Mouse (Mus musculus): ENCODE results near the gene Olfr1462. TPM values are rescaled to one million over a fixed set of nuclear protein-coding genes. Genes with fewer than 3 reads are reported as not detected.

Olfr1462 gene
- not detected in 2 replicates for polyA plus RNA-seq (2014; fragmentation: Nextera tagmentation; extraction: Ambion mirVana)

DNA sequence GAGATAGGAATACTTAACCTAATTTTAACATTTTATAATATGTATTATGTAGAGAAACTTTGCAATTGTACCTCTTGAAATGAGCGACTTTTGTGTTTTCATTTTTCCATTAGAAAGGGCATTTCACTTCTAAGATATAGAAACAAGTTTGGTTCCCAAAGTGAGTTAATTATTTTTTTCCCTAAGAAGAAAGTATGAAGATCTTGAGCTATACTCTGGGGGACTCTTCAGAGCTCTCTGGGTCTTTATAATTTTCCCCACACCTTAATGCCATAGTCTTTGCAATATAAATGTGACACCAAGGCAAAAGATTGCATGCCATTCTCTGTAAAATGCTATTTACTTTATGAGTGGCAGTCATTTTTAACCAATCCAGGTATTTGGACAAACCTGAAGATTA lies at the start of gene Olfr1462:
Gene Olfr1462, plus strand, starts transcription at position 301 of the 400 bp plus-strand sequence.
- H3K27me3 ChIP-seq (ENCODE audit: control insufficient read depth, insufficient read depth, low read length), result no peaks in the 10 kb centered on the region
- 92% methylated on average over 1 of the region's 1 CpGs for WGBS
- H3K9ac ChIP-seq (ENCODE audit: low read length), result no peak within 1 kb of the TSS
- no peak within 1 kb of the TSS for H3K27ac ChIP-seq (ENCODE audit: low read depth, low read length)
- H3K36me3 ChIP-seq (ENCODE audit: control insufficient read depth, insufficient read depth, low read length), result no peaks in the 10 kb centered on the region
- H3K4me2 ChIP-seq (ENCODE audit: low read depth), result no peak within 1 kb of the TSS
- H3K9me3 ChIP-seq (ENCODE audit: control insufficient read depth, low read length), result peaks cover 3% of the 10 kb centered on the region; the same call in 1 of the 2 replicates
- no peak for ATAC-seq (ENCODE audit: insufficient read depth, low FRiP score, low TSS enrichment)
- no peak for DNase-seq (ENCODE audit: low spot score)
- H3K4me1 ChIP-seq (ENCODE audit: control insufficient read depth, insufficient read depth, low read length), result no peaks in the 10 kb centered on the region
- no peak within 1 kb of the TSS for H3K4me3 ChIP-seq (ENCODE audit: low read depth, low read length)

DNA sequence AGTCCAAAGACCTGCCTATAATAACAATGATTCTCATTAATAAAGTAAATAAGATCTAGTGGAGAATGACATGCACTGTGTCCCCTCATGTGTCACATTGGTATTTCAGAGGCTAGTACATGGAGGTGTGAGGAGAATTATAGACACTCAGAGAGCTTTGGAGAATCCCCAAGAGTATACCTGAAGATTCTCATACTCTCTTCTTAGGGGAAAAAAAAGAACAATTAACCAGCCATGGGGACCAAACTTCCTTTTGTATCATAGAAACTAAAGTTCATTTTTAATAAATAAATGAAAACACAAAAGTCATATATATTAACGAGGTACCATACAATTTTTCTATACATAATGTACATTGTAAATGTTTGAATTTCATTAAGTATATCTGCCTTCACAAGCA lies 36.1 kb upstream of the Olfr1462 start, which contains the start of gene Olfr1459:
Gene Olfr1459, minus strand, starts transcription at position 101 of the 400 bp plus-strand sequence.
- ATAC-seq (ENCODE audit: insufficient read depth, low FRiP score, low TSS enrichment), result no peak
- no peak for DNase-seq (ENCODE audit: low spot score)
- 80% methylated on average over 1 of the region's 1 CpGs for WGBS

DNA sequence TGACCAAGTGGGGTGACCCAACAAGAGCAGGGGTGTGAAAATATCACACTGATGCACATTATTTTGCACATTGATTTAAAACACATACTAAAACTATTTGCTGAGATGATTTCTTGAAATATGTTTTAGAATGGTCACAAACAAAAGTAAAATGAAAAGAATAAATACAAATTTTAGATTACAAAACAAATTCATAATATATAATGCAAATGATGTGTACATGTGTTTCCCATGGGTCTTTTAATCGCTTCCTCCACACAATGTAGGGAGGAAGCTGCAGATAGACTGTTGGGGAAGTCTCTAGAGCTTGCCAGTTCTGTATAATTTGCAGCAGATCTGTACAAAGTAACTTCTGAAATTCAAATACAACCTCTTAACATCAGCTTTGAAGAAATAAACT lies 22.8 kb upstream of the Olfr1462 start, which contains the start of gene Olfr1461:
Gene Olfr1461, plus strand, starts transcription at position 301 of the 400 bp plus-strand sequence.
- Histone ChIP-seq H3K4me3 (ENCODE audit: low read depth, low read length) (no peak within 1 kb of the TSS), H3K4me2 (ENCODE audit: low read depth) (no peak within 1 kb of the TSS), H3K9me3 (ENCODE audit: control insufficient read depth, low read length) (no peaks in the 10 kb centered on the region), H3K27me3 (ENCODE audit: control insufficient read depth, insufficient read depth, low read length) (no peaks in the 10 kb centered on the region), H3K36me3 (ENCODE audit: control insufficient read depth, insufficient read depth, low read length) (no peaks in the 10 kb centered on the region), H3K4me1 (ENCODE audit: control insufficient read depth, insufficient read depth, low read length) (no peaks in the 10 kb centered on the region), H3K27ac (ENCODE audit: low read depth, low read length) (no peak within 1 kb of the TSS), H3K9ac (ENCODE audit: low read length) (no peak within 1 kb of the TSS)
- WGBS, result 61% methylated on average over 1 of the region's 1 CpGs
- no peak for ATAC-seq (ENCODE audit: insufficient read depth, low FRiP score, low TSS enrichment)
- no peak for DNase-seq (ENCODE audit: low spot score)

More for the DNA sequence above, 36.1 kb upstream of the Olfr1462 start, which contains the start of gene Olfr1459:
- H3K4me1 ChIP-seq (ENCODE audit: control insufficient read depth, insufficient read depth, low read length), result no peaks in the 10 kb centered on the region
- H3K27ac ChIP-seq (ENCODE audit: low read depth, low read length), result no peak within 1 kb of the TSS
- no peaks in the 10 kb centered on the region for H3K36me3 ChIP-seq (ENCODE audit: control insufficient read depth, insufficient read depth, low read length)
- H3K9me3 ChIP-seq (ENCODE audit: control insufficient read depth, low read length), result no peaks in the 10 kb centered on the region; the same call in 1 of the 2 replicates
- no peaks in the 10 kb centered on the region for H3K27me3 ChIP-seq (ENCODE audit: control insufficient read depth, insufficient read depth, low read length)
- no peak within 1 kb of the TSS for H3K4me3 ChIP-seq (ENCODE audit: low read depth, low read length)
- H3K9ac ChIP-seq (ENCODE audit: low read length), result no peak within 1 kb of the TSS
- H3K4me2 ChIP-seq (ENCODE audit: low read depth), result no peak within 1 kb of the TSS

DNA sequence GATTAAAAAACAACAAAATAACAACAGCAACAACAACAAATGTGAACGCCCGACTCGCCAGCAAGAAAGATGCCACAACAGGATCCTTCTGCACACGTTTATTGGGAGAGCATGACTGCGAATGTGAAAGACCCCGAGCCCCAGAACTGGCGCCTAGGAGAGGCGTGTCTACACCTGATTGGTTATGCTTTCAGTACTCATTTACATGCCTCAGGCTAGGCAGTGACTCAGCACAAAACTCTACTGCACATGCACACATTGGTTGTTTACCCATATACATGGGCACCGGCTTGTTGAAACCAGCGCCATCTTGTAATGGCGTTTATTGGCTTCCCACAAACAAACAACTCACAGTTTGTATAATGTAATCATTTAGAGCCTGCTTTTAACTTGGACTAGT lies 36.1 kb downstream of the Olfr1462 start:
- no peak overlapping the region for H3K4me3 ChIP-seq (ENCODE audit: low read depth, low read length)
- DNase-seq (ENCODE audit: low spot score), result no peak
- H3K9ac ChIP-seq (ENCODE audit: low read length), result no peak overlapping the region
- no peaks in the 10 kb centered on the region for H3K36me3 ChIP-seq (ENCODE audit: control insufficient read depth, insufficient read depth, low read length)
- H3K27me3 ChIP-seq (ENCODE audit: control insufficient read depth, insufficient read depth, low read length), result no peaks in the 10 kb centered on the region
- H3K9me3 ChIP-seq (ENCODE audit: control insufficient read depth, low read length), result peaks cover 9% of the 10 kb centered on the region
- ATAC-seq (ENCODE audit: insufficient read depth, low FRiP score, low TSS enrichment), result no peak
- H3K4me2 ChIP-seq (ENCODE audit: low read depth), result no peak overlapping the region
- H3K27ac ChIP-seq (ENCODE audit: low read depth, low read length), result no peak overlapping the region
- WGBS, result 90% methylated on average over 11 of the region's 11 CpGs
- H3K4me1 ChIP-seq (ENCODE audit: control insufficient read depth, insufficient read depth, low read length), result no peaks in the 10 kb centered on the region

DNA sequence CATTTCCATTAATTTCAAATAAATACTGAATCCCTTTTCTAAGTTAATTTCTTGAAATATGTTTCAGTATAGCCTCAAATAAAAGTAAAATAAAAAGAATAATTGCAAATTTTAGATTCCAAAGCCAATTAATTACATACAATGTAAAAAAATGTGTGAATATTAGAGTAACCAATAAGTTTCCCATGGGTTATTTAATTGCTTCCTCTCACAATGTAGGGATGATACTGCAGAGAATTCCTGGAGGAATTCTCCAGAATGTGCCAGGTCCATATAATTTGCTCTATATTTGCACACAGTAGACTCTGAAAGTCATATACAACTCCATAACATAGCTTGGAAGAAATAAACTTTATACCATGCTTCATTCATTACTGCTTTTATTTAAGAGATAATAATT lies 45.5 kb downstream of the Olfr1462 start, which contains the start of gene Olfr1463:
Gene Olfr1463, plus strand, starts transcription at position 301 of the 400 bp plus-strand sequence.
- H3K9me3 ChIP-seq (ENCODE audit: control insufficient read depth, low read length), result peaks cover 2% of the 10 kb centered on the region; the same call in 1 of the 2 replicates
- no peaks in the 10 kb centered on the region for H3K36me3 ChIP-seq (ENCODE audit: control insufficient read depth, insufficient read depth, low read length)
- no peak within 1 kb of the TSS for H3K9ac ChIP-seq (ENCODE audit: low read length)
- no peak within 1 kb of the TSS for H3K27ac ChIP-seq (ENCODE audit: low read depth, low read length)
- H3K4me2 ChIP-seq (ENCODE audit: low read depth), result no peak within 1 kb of the TSS
- H3K4me1 ChIP-seq (ENCODE audit: control insufficient read depth, insufficient read depth, low read length), result no peaks in the 10 kb centered on the region
- no peaks in the 10 kb centered on the region for H3K27me3 ChIP-seq (ENCODE audit: control insufficient read depth, insufficient read depth, low read length)
- DNase-seq (ENCODE audit: low spot score), result no peak
- ATAC-seq (ENCODE audit: insufficient read depth, low FRiP score, low TSS enrichment), result no peak
- H3K4me3 ChIP-seq (ENCODE audit: low read depth, low read length), result no peak within 1 kb of the TSS

Other genes starting within 250 kb of the Olfr1462 start
- not detected in 2 replicates for gene Olfr1450, start 235.5 kb upstream of the Olfr1462 start, polyA plus RNA-seq (2014; fragmentation: Nextera tagmentation; extraction: Ambion mirVana)
- gene Olfr1451, start 190.7 kb upstream of the Olfr1462 start, polyA plus RNA-seq (2014; fragmentation: Nextera tagmentation; extraction: Ambion mirVana), result not detected in 2 replicates
- not detected in 2 replicates for gene Olfr1453, start 157.4 kb upstream of the Olfr1462 start, polyA plus RNA-seq (2014; fragmentation: Nextera tagmentation; extraction: Ambion mirVana)
- not detected in 2 replicates for gene Olfr1454, start 125.1 kb upstream of the Olfr1462 start, polyA plus RNA-seq (2014; fragmentation: Nextera tagmentation; extraction: Ambion mirVana)
- not detected in 2 replicates for gene Olfr1457, start 87.8 kb upstream of the Olfr1462 start, polyA plus RNA-seq (2014; fragmentation: Nextera tagmentation; extraction: Ambion mirVana)
- not detected in 2 replicates for gene Olfr1458, start 79.0 kb upstream of the Olfr1462 start, polyA plus RNA-seq (2014; fragmentation: Nextera tagmentation; extraction: Ambion mirVana)
- gene Olfr1459, start 36.2 kb upstream of the Olfr1462 start, polyA plus RNA-seq (2014; fragmentation: Nextera tagmentation; extraction: Ambion mirVana), result not detected in 2 replicates
- not detected in 2 replicates for gene Olfr1461, start 22.7 kb upstream of the Olfr1462 start, polyA plus RNA-seq (2014; fragmentation: Nextera tagmentation; extraction: Ambion mirVana)
- gene Olfr1463, start 45.6 kb downstream of the Olfr1462 start, polyA plus RNA-seq (2014; fragmentation: Nextera tagmentation; extraction: Ambion mirVana), result not detected in 2 replicates
- gene Olfr1465, start 129.8 kb downstream of the Olfr1462 start, polyA plus RNA-seq (2014; fragmentation: Nextera tagmentation; extraction: Ambion mirVana), result not detected in 2 replicates
- not detected in 2 replicates for gene Olfr1466, start 153.1 kb downstream of the Olfr1462 start, polyA plus RNA-seq (2014; fragmentation: Nextera tagmentation; extraction: Ambion mirVana)
- gene Olfr1467, start 176.5 kb downstream of the Olfr1462 start, polyA plus RNA-seq (2014; fragmentation: Nextera tagmentation; extraction: Ambion mirVana), result not detected in 2 replicates
- gene Olfr1469, start 222.1 kb downstream of the Olfr1462 start, polyA plus RNA-seq (2014; fragmentation: Nextera tagmentation; extraction: Ambion mirVana), result not detected in 2 replicates

All from neural tube, embryonic 11.5 days (tissue).